Mouse (Mus musculus): ENCODE data around the gene Zfp235. TPM values are rescaled to one million over a fixed set of nuclear protein-coding genes. Genes with fewer than 3 reads are reported as not detected.
A peak's percentile ranks its signal among the peaks of the same experiment; 100 is the strongest.

The Zfp235 gene
- polyA plus RNA-seq (2012; rRNA removed): 1.6 and 2.2 TPM in 2 replicates
- 2.9 and 3.8 TPM in 2 replicates for polyA plus RNA-seq (2014; fragmentation: Nextera tagmentation; extraction: Ambion mirVana)

- Histone ChIP-seq H3K9me3 (ENCODE audit: control insufficient read depth, low read length) (no peaks in the 10 kb centered on the region), H3K4me2 (ENCODE audit: low read depth) (peak within 1 kb of the TSS; percentile 88), H3K27ac (no peak within 1 kb of the TSS), H3K27me3 (ENCODE audit: control insufficient read depth, insufficient read depth, low read length) (no peaks in the 10 kb centered on the region), H3K4me1 (replicated peaks; ENCODE audit: control insufficient read depth in 2 of 2, insufficient read depth in 2 of 2, low read length in 1 of 2) (peaks cover 7 to 9% of the 10 kb centered on the region in 2 experiments), H3K36me3 (replicated peaks; ENCODE audit: control insufficient read depth, insufficient read depth, low read depth) (no peaks in the 10 kb centered on the region; the same call in 1 of the 2 replicates), H3K4me3 (ENCODE audit: insufficient read depth in 1 of 2, low read depth in 2 of 2, low read length in 2 of 2) (peak within 1 kb of the TSS; percentile 71 to 84), H3K9ac (replicated peaks) (peak within 1 kb of the TSS; percentile 81)
- TF ChIP-seq CTCF (IDR thresholded peaks at IDR 0.05; ENCODE audit: low read depth) (no peak), EP300 (IDR thresholded peaks at IDR 0.05; ENCODE audit: low read depth) (no peak)
- DNase-seq (ENCODE audit: low read depth in 3 of 3, low spot score in 3 of 3): peak; percentile 66 to 77 (median 68)
- ATAC-seq (ENCODE audit: insufficient read depth): peak; percentile 94
- WGBS (ENCODE audit: insufficient replicate concordance): 3% methylated on average over 32 of the region's 32 CpGs
These were observed at the start of gene Zfp235 for GRCm38 (mm10) chr7:24133996-24134828. Gene Zfp235 (plus strand): TSS chr7:24134169.

- no peaks in the 10 kb centered on the region for H3K9me3 ChIP-seq (ENCODE audit: control insufficient read depth, low read length)
- no peak overlapping the region for H3K4me2 ChIP-seq (ENCODE audit: low read depth)
- no peak for TF ChIP-seq CTCF (IDR thresholded peaks at IDR 0.05; ENCODE audit: low read depth)
- no peak for TF ChIP-seq EP300 (IDR thresholded peaks at IDR 0.05; ENCODE audit: low read depth)
- H3K4me3 ChIP-seq (ENCODE audit: insufficient read depth in 1 of 2, low read depth in 2 of 2, low read length in 2 of 2): no peak overlapping the region
- WGBS (ENCODE audit: insufficient replicate concordance): 80% methylated on average over 4 of the region's 4 CpGs
- DNase-seq (ENCODE audit: low read depth in 3 of 3, low spot score in 3 of 3): no peak
- peaks cover 0 to 13% of the 10 kb centered on the region in 2 experiments; a peak in 3 of 4 replicates for H3K4me1 ChIP-seq (replicated peaks; ENCODE audit: control insufficient read depth in 2 of 2, insufficient read depth in 2 of 2, low read length in 1 of 2)
- H3K27ac ChIP-seq: no peak overlapping the region
- no peak overlapping the region for H3K9ac ChIP-seq (replicated peaks)
- no peaks in the 10 kb centered on the region for H3K27me3 ChIP-seq (ENCODE audit: control insufficient read depth, insufficient read depth, low read length)
- peaks cover 12% of the 10 kb centered on the region for H3K36me3 ChIP-seq (replicated peaks; ENCODE audit: control insufficient read depth, insufficient read depth, low read depth)
- ATAC-seq (ENCODE audit: insufficient read depth): no peak
These were observed 47.1 kb upstream of the Zfp235 start for GRCm38 (mm10) chr7:24086871-24087270.

- Histone ChIP-seq H3K4me2 (ENCODE audit: low read depth) (no peak overlapping the region), H3K9me3 (ENCODE audit: control insufficient read depth, low read length) (no peaks in the 10 kb centered on the region), H3K4me1 (replicated peaks; ENCODE audit: control insufficient read depth in 2 of 2, insufficient read depth in 2 of 2, low read length in 1 of 2) (peaks cover 0 to 12% of the 10 kb centered on the region in 2 experiments; a peak in 3 of 4 replicates), H3K4me3 (ENCODE audit: insufficient read depth in 1 of 2, low read depth in 2 of 2, low read length in 2 of 2) (no peak overlapping the region), H3K27me3 (ENCODE audit: control insufficient read depth, insufficient read depth, low read length) (no peaks in the 10 kb centered on the region), H3K9ac (replicated peaks) (no peak overlapping the region), H3K36me3 (replicated peaks; ENCODE audit: control insufficient read depth, insufficient read depth, low read depth) (peaks cover 12% of the 10 kb centered on the region), H3K27ac (no peak overlapping the region)
- WGBS (ENCODE audit: insufficient replicate concordance): 82% methylated on average over 12 of the region's 12 CpGs
- DNase-seq (ENCODE audit: low read depth in 3 of 3, low spot score in 3 of 3) (no peak), ATAC-seq (ENCODE audit: insufficient read depth) (no peak)
- TF ChIP-seq EP300 (IDR thresholded peaks at IDR 0.05; ENCODE audit: low read depth) (no peak), CTCF (IDR thresholded peaks at IDR 0.05; ENCODE audit: low read depth) (no peak)
These were observed 46.4 kb upstream of the Zfp235 start for GRCm38 (mm10) chr7:24087485-24088125.

- no peak for TF ChIP-seq EP300 (IDR thresholded peaks at IDR 0.05; ENCODE audit: low read depth)
- no peak for TF ChIP-seq CTCF (IDR thresholded peaks at IDR 0.05; ENCODE audit: low read depth)
- DNase-seq (ENCODE audit: low read depth in 3 of 3, low spot score in 3 of 3): no peak
- 80% methylated on average over 9 of the region's 9 CpGs for WGBS (ENCODE audit: insufficient replicate concordance)
- Histone ChIP-seq H3K4me3 (ENCODE audit: insufficient read depth in 1 of 2, low read depth in 2 of 2, low read length in 2 of 2) (no peak overlapping the region), H3K27ac (no peak overlapping the region), H3K27me3 (ENCODE audit: control insufficient read depth, insufficient read depth, low read length) (no peaks in the 10 kb centered on the region), H3K9me3 (ENCODE audit: control insufficient read depth, low read length) (peaks cover 47% of the 10 kb centered on the region), H3K9ac (replicated peaks) (no peak overlapping the region), H3K36me3 (replicated peaks; ENCODE audit: control insufficient read depth, insufficient read depth, low read depth) (peaks cover 73% of the 10 kb centered on the region), H3K4me1 (replicated peaks; ENCODE audit: control insufficient read depth in 2 of 2, insufficient read depth in 2 of 2, low read length in 1 of 2) (no peaks in the 10 kb centered on the region), H3K4me2 (ENCODE audit: low read depth) (no peak overlapping the region)
- ATAC-seq (ENCODE audit: insufficient read depth): no peak
These were observed 29.6 kb upstream of the Zfp235 start for GRCm38 (mm10) chr7:24104403-24104802.

- peaks cover 70% of the 10 kb centered on the region for H3K36me3 ChIP-seq (replicated peaks; ENCODE audit: control insufficient read depth, insufficient read depth, low read depth)
- no peak for ATAC-seq (ENCODE audit: insufficient read depth)
- DNase-seq (ENCODE audit: low read depth in 3 of 3, low spot score in 3 of 3): no peak
- TF ChIP-seq CTCF (IDR thresholded peaks at IDR 0.05; ENCODE audit: low read depth) (no peak), EP300 (IDR thresholded peaks at IDR 0.05; ENCODE audit: low read depth) (no peak)
- no peak overlapping the region for H3K9ac ChIP-seq (replicated peaks)
- H3K4me1 ChIP-seq (replicated peaks; ENCODE audit: control insufficient read depth in 2 of 2, insufficient read depth in 2 of 2, low read length in 1 of 2): no peaks in the 10 kb centered on the region
- H3K27me3 ChIP-seq (ENCODE audit: control insufficient read depth, insufficient read depth, low read length): no peaks in the 10 kb centered on the region
- peaks cover 47% of the 10 kb centered on the region for H3K9me3 ChIP-seq (ENCODE audit: control insufficient read depth, low read length)
- no peak overlapping the region for H3K4me3 ChIP-seq (ENCODE audit: insufficient read depth in 1 of 2, low read depth in 2 of 2, low read length in 2 of 2)
- no peak overlapping the region for H3K4me2 ChIP-seq (ENCODE audit: low read depth)
- no peak overlapping the region for H3K27ac ChIP-seq
- WGBS (ENCODE audit: insufficient replicate concordance): 87% methylated on average over 18 of the region's 18 CpGs
These were observed 28.7 kb upstream of the Zfp235 start for GRCm38 (mm10) chr7:24105144-24105703.
